ENCODE assay signal across 9 mouse cellular contexts in genomic region chr2:167959384-167959911, GRCm38 (mm10). TPM values are rescaled to one million over a fixed set of nuclear protein-coding genes. Genes with fewer than 3 reads are reported as not detected.
A peak's percentile ranks its signal among the peaks of the same experiment; 100 is the strongest.
DNase-seq lines count a peak whose midpoint lies in the region; ATAC-seq and TF ChIP-seq lines count a peak whose summit lies in the region.
"Had no signal": no experiment of that assay in that cellular context is flagged by ENCODE, and none has a peak within 500 bp of the region (broad histone marks: within the 10 kb centered on the region; RNA-seq: fewer than 3 reads in every experiment).

No protein-coding gene starts in this region.

- no peaks in the 10 kb centered on the region for H3K9me3 ChIP-seq in liver, embryonic 15.5 days (replicated peaks)
- no peaks in the 10 kb centered on the region for H3K9me3 ChIP-seq in stomach, postnatal 0 days (ENCODE audit: control insufficient read depth, low read length)
- H3K9me3 ChIP-seq in neural tube, embryonic 15.5 days (replicated peaks), result no peaks in the 10 kb centered on the region
- H3K9me3 ChIP-seq: neural tube, embryonic 12.5 days had no signal

- intact Hi-C loops in heart, postnatal 10 days (cut with DNase I), result no loop called here

- H3K27ac ChIP-seq in liver, embryonic 15.5 days (replicated peaks), result peak overlapping the region; percentile 80
- peak overlapping the region; percentile 41; the same call in 1 of the 2 replicates for H3K27ac ChIP-seq in stomach, postnatal 0 days (replicated peaks)
- no peak overlapping the region for H3K27ac ChIP-seq in neural tube, embryonic 15.5 days (replicated peaks)
- H3K27ac ChIP-seq: neural tube, embryonic 12.5 days had no signal

- no peak overlapping the region for H3K4me3 ChIP-seq in liver, embryonic 15.5 days (replicated peaks)
- no peak overlapping the region for H3K4me3 ChIP-seq in stomach, postnatal 0 days (ENCODE audit: low read depth, low read length)
- H3K4me3 ChIP-seq in neural tube, embryonic 15.5 days (replicated peaks), result no peak overlapping the region
- H3K4me3 ChIP-seq: neural tube, embryonic 12.5 days had no signal

- 29% methylated on average over 4 of the region's 4 CpGs for WGBS in liver, embryonic 15.5 days (ENCODE audit: insufficient replicate concordance)
- 72% methylated on average over 4 of the region's 4 CpGs for WGBS in stomach, postnatal 0 days
- 74% methylated on average over 4 of the region's 4 CpGs for WGBS in neural tube, embryonic 15.5 days

- H3K9ac ChIP-seq in liver, embryonic 15.5 days, result no peak overlapping the region
- H3K9ac ChIP-seq in stomach, postnatal 0 days (ENCODE audit: low read length), result no peak overlapping the region
- no peak overlapping the region for H3K9ac ChIP-seq in neural tube, embryonic 15.5 days (replicated peaks)
- H3K9ac ChIP-seq: neural tube, embryonic 12.5 days had no signal

- TF ChIP-seq CTCF in stomach, postnatal 0 days (IDR thresholded peaks at IDR 0.05; ENCODE audit: low read depth), result no peak

- no peaks in the 10 kb centered on the region for H3K27me3 ChIP-seq in liver, embryonic 15.5 days
- H3K27me3 ChIP-seq in stomach, postnatal 0 days (ENCODE audit: control insufficient read depth, insufficient read depth, low read length), result no peaks in the 10 kb centered on the region
- H3K27me3 ChIP-seq in neural tube, embryonic 15.5 days (replicated peaks), result no peaks in the 10 kb centered on the region
- H3K27me3 ChIP-seq: neural tube, embryonic 12.5 days had no signal

- no peak for TF ChIP-seq EP300 in stomach, postnatal 0 days (optimal IDR thresholded peaks at IDR 0.05)

- peak overlapping the region; percentile 35 for H3K4me2 ChIP-seq in liver, embryonic 15.5 days
- no peak overlapping the region for H3K4me2 ChIP-seq in stomach, postnatal 0 days (replicated peaks; ENCODE audit: low read depth)
- no peak overlapping the region for H3K4me2 ChIP-seq in neural tube, embryonic 15.5 days
- H3K4me2 ChIP-seq: neural tube, embryonic 12.5 days had no signal

- peak; percentile 93 for DNase-seq in heart, adult 11 months
- DNase-seq in heart, postnatal 10 days, result no peak
- peak; percentile 33 for DNase-seq in thymus, postnatal 14 days
- DNase-seq in thymus, postnatal 0 days (ENCODE audit: low spot score), result no peak
- no peak for DNase-seq in stomach, postnatal 0 days (ENCODE audit: low spot score)

- peaks cover 12% of the 10 kb centered on the region for H3K36me3 ChIP-seq in liver, embryonic 15.5 days (replicated peaks)
- peaks cover 2% of the 10 kb centered on the region; the same call in 1 of the 2 replicates for H3K36me3 ChIP-seq in stomach, postnatal 0 days (ENCODE audit: control insufficient read depth, insufficient read depth, low read length)
- H3K36me3 ChIP-seq in neural tube, embryonic 15.5 days, result peaks cover 7% of the 10 kb centered on the region

- peaks cover 57% of the 10 kb centered on the region for H3K4me1 ChIP-seq in liver, embryonic 15.5 days (replicated peaks)
- H3K4me1 ChIP-seq in stomach, postnatal 0 days (replicated peaks; ENCODE audit: control insufficient read depth, insufficient read depth), result peaks cover 6% of the 10 kb centered on the region
- peaks cover 39% of the 10 kb centered on the region for H3K4me1 ChIP-seq in neural tube, embryonic 15.5 days

- ATAC-seq in liver, embryonic 15.5 days (ENCODE audit: insufficient read depth), result peak; percentile 43
- no peak for ATAC-seq in stomach, postnatal 0 days (ENCODE audit: low FRiP score, low TSS enrichment)
- ATAC-seq in frontal cortex, adult (ENCODE audit: low TSS enrichment), result no peak
- ATAC-seq in neural tube, embryonic 15.5 days (ENCODE audit: low FRiP score), result no peak

RNA-seq across cellular contexts. Expression of gene Ptpn1, which starts 27.6 kb away (rescaled TPM):
- 10 to 100 TPM; 27.3 to 34.9 TPM for total RNA-seq in heart, postnatal 10 days (2021)
- polyA plus RNA-seq in thymus, postnatal 0 days (2015; fragmentation: Nextera tagmentation; extraction: Ambion mirVana), result 102 and 110 TPM in 2 replicates
- polyA plus RNA-seq in liver, embryonic 15.5 days (2015; fragmentation: Nextera tagmentation; extraction: Ambion mirVana), result 25.6 and 31.1 TPM in 2 replicates
- 51.1 and 51.3 TPM in 2 replicates for polyA plus RNA-seq in stomach, postnatal 0 days (2015; fragmentation: Nextera tagmentation; extraction: Ambion mirVana)
- 69.6 and 71.7 TPM in 2 replicates for polyA plus RNA-seq in neural tube, embryonic 15.5 days (2015; fragmentation: Nextera tagmentation; extraction: Ambion mirVana)

RNA-seq across cellular contexts. Expression of gene Ripor3, which starts 51.0 kb away (rescaled TPM):
- under 1 TPM; 0.91 to 0.97 TPM for total RNA-seq in heart, postnatal 10 days (2021)
- 0.18 and 0.30 TPM in 2 replicates for polyA plus RNA-seq in thymus, postnatal 0 days (2015; fragmentation: Nextera tagmentation; extraction: Ambion mirVana)
- 1.2 and 1.4 TPM in 2 replicates for polyA plus RNA-seq in liver, embryonic 15.5 days (2015; fragmentation: Nextera tagmentation; extraction: Ambion mirVana)
- 3.0 and 3.2 TPM in 2 replicates for polyA plus RNA-seq in stomach, postnatal 0 days (2015; fragmentation: Nextera tagmentation; extraction: Ambion mirVana)
- 0.47 and 0.66 TPM in 2 replicates for polyA plus RNA-seq in neural tube, embryonic 15.5 days (2015; fragmentation: Nextera tagmentation; extraction: Ambion mirVana)

Comparison
In these comparisons a context has a peak if more than half of its experiments do, and no peak if none do; other contexts are left out.
1. DNase-seq: peak in heart, adult 11 months (single experiment) and thymus, postnatal 14 days (single experiment); none in heart, postnatal 10 days (0 of 2), thymus, postnatal 0 days (single experiment) and stomach, postnatal 0 days (single experiment).